Mouse (Mus musculus) adrenal gland, postnatal 10 days (tissue): Measurements from ENCODE around the gene Dhrs4. TPM values are rescaled to one million over a fixed set of nuclear protein-coding genes. Genes with fewer than 3 reads are reported as not detected.

Source experiments
- DNase-seq: peaks from one replicate; pipeline ENCODE4 v3.0.0; 2021; ENCODE audit warnings: mixed read lengths
- total RNA-seq, 2 experiments: library from RNA; stranded (reverse); gene quantifications; 2 replicates each; pipeline ENCODE4 v1.2.3; 2021

Gene Dhrs4
- total RNA-seq, 2 experiments from 2014 or later: 153 to 177 TPM

DNA sequence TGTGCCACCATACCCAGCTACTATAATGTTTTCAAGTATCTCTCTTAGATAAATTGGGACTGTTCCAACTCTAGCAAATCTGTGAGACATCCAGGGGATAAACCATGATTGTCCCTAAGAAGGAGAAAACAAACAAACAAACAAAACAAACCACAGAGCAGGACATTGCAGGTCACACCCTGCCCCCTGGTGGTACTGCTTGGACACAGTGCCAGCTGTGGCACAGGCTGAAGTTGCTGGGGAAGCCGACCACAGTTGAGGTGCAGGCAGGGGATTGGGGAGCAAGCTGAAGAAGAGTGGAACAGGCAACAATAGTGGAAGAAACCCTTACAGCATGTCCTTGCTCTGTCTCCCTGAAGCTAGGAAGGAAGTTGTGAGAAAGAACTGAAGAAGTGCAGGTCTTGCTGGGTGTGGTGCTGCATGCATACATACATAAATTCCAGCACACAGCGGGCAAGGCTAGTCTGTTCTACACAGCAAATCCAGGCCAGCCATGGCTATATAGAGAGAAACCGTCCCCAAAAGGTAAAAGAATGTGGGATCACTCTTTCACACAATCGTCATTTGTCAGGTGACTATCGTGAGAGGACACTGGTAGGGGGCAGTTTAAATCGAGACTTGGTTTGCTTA is 57.7 kb downstream of the Dhrs4 start:
- peak; percentile 73 for DNase-seq

Other genes starting within 250 kb of the Dhrs4 start
- gene Carmil3, start 11.9 kb downstream of the Dhrs4 start, total RNA-seq: 1 to 10 TPM; 5.3 to 8.5 TPM
- under 1 TPM; 0.09 to 0.61 TPM for gene Cpne6, start 31.7 kb downstream of the Dhrs4 start, total RNA-seq
- gene Nrl, start 46.2 kb downstream of the Dhrs4 start, total RNA-seq: not detected
- 10 to 100 TPM; 45.2 to 51.4 TPM for gene Pck2, start 61.5 kb downstream of the Dhrs4 start, total RNA-seq
- gene Dcaf11, start 81.2 kb downstream of the Dhrs4 start, total RNA-seq: 10 to 100 TPM; 85.2 to 89.5 TPM
- under 1 TPM in 1 of 2 experiments, not detected in 1; 0.66 TPM for gene A730061H03Rik, start 81.6 kb downstream of the Dhrs4 start, total RNA-seq
- gene Fitm1, start 96.9 kb downstream of the Dhrs4 start, total RNA-seq: 10 to 100 TPM; 11.0 to 38.6 TPM
- gene Psme1, start 99.4 kb downstream of the Dhrs4 start, total RNA-seq: 100 to 1,000 TPM; 293 to 337 TPM
- gene Emc9, start 106.5 kb downstream of the Dhrs4 start, total RNA-seq: 10 to 100 TPM; 43.9 to 57.2 TPM
- gene Psme2, start 112.4 kb downstream of the Dhrs4 start, total RNA-seq: 100 to 1,000 TPM; 349 to 362 TPM
- 10 to 100 TPM; 26.7 to 36.2 TPM for gene Rnf31, start 113.0 kb downstream of the Dhrs4 start, total RNA-seq
- 10 to 100 TPM in 1 of 2 experiments, 1 to 10 TPM in 1; 9.7 to 13.3 TPM for gene Irf9, start 124.8 kb downstream of the Dhrs4 start, total RNA-seq
- 1 to 10 TPM; 2.0 to 2.9 TPM for gene Rec8, start 139.3 kb downstream of the Dhrs4 start, total RNA-seq
- 10 to 100 TPM; 72.1 to 82.4 TPM for gene Ipo4, start 157.2 kb downstream of the Dhrs4 start, total RNA-seq
- 1 to 10 TPM; 1.1 to 3.8 TPM for gene Gm49378, start 159.1 kb downstream of the Dhrs4 start, total RNA-seq
- gene Tm9sf1, start 165.0 kb downstream of the Dhrs4 start, total RNA-seq: 10 to 100 TPM; 69.7 to 75.9 TPM
- gene Tssk4, start 171.4 kb downstream of the Dhrs4 start, total RNA-seq: 1 to 10 TPM in 1 of 2 experiments, under 1 TPM in 1; 0.93 to 3.0 TPM
- 10 to 100 TPM; 42.4 to 51.7 TPM for gene Mdp1, start 181.8 kb downstream of the Dhrs4 start, total RNA-seq
- 10 to 100 TPM; 21.2 to 26.8 TPM for gene Gmpr2, start 193.2 kb downstream of the Dhrs4 start, total RNA-seq
- 100 to 1,000 TPM; 280 to 307 TPM for gene Nedd8, start 193.4 kb downstream of the Dhrs4 start, total RNA-seq
- gene Tinf2, start 203.1 kb downstream of the Dhrs4 start, total RNA-seq: 10 to 100 TPM; 19.5 to 23.1 TPM
- gene Tgm1, start 235.2 kb downstream of the Dhrs4 start, total RNA-seq: 1 to 10 TPM; 1.3 to 2.0 TPM
- gene Rabggta, start 243.5 kb downstream of the Dhrs4 start, total RNA-seq: 10 to 100 TPM; 16.8 to 21.5 TPM